Mouse (Mus musculus) bone marrow, adult 2 months (tissue): ENCODE data around the gene Cep57l1.

Experiments used
- CTCF ChIP-seq: fragments of 200-500 bp; IDR thresholded peaks from 2 replicates; pipeline ENCODE4 v1.5.1; 2011; ENCODE audit warnings: low read length, control low read depth; ENCODE audit not compliant: control insufficient read depth, insufficient read depth
- POLR2A ChIP-seq: fragments of 200-500 bp; IDR thresholded peaks from 2 replicates; pipeline ENCODE4 v1.6.1; 2011; ENCODE audit warnings: low read depth, mild to moderate bottlenecking, control low read depth, low read length, borderline replicate concordance; ENCODE audit not compliant: control insufficient read depth

DNA sequence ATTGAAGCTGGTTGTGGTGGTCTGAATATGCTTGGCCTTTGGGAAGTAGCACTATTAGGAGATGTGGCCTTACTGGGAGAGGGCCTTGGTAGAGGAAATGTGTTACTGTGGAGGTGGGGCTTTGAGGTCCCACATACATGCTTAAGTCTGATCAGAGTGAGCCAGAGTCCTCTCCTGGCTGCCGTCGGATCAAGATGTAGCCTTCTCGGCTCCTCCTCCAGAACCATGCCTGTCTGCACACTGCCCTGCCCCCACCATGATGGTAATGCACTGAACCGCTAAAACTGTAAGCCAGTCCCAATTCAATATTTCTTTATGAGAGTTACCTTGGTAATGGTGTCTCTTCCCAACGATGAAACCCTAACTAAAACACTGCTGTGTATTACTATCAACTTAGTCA is 19.5 kb upstream of the Cep57l1 start:
- TF ChIP-seq CTCF = no peak
- TF ChIP-seq POLR2A = no peak
